Mouse (Mus musculus): ENCODE data around the gene Atp5s. TPM values are rescaled to one million over a fixed set of nuclear protein-coding genes. Genes with fewer than 3 reads are reported as not detected.
A peak's percentile ranks its signal among the peaks of the same experiment; 100 is the strongest.

Atp5s gene
- total RNA-seq, 2 experiments from 2014 or later = 7.3 to 10.5 TPM

DNA sequence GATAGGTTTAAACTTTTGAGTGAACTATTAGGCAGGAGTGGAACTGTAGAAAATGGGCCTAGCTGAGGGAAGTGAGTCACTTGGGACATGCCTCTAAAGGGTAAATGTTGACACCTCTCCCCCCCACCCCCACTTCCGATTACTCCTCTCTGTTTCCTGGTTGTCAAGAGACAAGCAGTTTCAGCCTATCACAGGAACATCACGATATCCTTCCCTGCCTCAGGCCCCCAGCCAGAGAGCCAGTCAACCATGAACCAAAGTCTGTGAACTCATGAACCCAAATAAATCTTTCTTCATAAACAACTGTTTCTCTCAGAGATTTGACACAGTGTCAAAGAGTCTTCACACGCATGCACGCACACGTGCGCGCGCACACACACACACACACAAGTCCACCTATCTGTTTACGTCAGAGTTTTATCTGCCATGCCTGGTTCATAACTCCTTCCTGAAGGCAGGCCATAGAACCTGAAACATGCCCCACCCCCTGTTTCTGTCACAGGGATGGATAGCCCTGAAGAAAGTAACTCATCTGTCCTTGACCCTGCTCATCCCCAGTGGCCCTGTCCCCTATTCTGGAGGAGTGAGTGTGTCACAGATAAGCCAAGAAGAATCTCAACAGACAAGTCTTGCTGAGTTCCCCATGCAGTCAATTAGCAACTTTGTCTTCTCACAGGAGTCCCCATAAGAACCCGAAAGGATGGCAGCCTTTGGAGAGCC lies 41.6 kb downstream of the Atp5s start:
- intact Hi-C loops (cut with DNase I; ENCODE audit: low total_unique reads) = no loop called here
- no peak for DNase-seq

DNA sequence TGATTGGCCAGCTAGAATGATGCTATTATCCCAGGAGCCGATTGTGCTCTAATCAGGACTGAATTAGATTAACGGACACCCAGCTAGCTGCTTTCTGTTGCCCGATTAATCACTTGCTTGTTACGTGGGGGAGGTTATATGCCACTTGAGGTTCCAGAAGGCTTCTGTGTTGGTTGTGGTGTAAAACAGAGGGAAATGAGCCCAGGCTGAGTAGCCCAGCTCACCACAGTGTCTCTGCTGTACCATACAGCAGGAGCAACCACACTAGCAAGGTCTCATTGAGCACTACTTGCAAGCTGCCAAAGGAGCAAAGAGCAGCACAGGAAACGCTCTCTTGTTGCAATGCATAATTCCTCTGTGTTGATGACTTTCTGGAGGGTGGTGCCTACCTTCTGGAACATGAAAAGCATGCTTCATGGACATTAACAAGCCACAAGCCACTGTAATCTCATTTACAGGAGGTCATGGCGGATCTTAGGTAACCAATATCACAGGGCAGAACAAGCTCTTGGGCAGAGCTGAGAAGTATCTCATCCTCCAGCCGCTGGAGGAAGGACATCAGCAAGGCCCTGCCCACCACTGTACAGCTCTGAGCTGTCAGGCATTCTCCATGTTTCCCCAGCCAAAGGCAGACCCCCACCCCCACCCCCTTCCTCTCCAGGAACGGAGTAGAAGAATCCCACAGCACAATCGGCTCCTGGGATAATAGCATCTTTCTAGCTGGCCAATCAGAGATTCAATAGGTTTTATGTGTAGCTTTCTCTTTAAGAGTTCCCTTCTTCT lies 42.9 kb downstream of the Atp5s start:
- intact Hi-C loops (cut with DNase I; ENCODE audit: low total_unique reads) = no loop called here
- DNase-seq = no peak

DNA sequence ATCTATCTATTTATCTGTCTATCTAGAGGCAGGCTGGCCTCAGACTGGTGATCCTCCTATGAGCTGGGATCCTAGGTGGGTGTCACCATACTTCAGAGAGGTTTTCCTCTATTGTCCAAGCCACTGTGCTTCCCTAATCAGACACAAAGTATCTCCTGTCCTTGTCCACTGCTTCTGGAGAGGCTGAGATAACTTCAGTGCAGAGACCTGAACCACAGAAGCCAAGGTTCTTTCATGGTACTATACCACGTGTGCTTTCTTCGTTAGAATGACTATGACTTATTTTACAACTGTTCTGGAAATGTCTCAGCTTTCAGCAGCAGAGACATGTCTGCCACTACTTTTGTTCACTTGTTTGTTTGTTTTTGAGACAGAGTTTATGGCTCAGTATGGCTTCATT lies 44.1 kb downstream of the Atp5s start:
- intact Hi-C loops (cut with DNase I; ENCODE audit: low total_unique reads) = no loop called here
- DNase-seq = no peak

DNA sequence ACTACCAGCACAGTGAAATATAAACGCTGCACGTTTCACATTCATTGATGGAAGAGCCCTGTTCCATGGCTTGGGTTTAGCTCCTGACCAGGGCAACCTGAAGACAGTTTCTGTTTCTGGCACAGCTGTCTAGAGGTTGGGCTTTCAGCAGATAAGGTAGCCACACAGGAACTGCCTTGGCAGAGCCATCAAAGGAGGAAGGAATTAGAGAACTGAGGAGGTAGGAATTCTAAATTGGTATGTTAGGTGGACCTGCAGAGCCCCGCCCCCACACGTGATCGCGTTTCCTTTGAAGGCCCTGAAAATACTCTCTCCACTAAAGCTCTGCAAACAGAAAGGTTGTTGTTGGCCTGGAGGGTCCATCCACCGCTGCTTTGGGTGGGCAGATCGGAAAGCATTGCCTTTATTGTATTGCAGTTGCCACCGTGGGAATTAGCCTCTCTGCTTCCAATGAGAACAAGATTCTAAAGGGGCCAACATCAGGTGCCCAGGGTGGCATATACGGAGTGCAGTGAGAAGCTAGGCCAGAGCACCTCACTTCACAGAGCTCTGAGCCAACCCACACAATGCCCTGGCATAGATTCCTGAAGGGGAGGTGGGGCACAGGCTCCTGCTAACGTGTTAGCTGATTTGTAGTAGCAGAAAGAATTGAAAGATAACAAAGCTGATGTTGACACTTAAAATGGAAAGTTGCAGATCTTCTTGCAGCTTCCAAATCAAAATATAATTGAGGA lies 52.0 kb downstream of the Atp5s start:
- intact Hi-C loops (cut with DNase I; ENCODE audit: low total_unique reads) = no loop called here
- no peak for DNase-seq

DNA sequence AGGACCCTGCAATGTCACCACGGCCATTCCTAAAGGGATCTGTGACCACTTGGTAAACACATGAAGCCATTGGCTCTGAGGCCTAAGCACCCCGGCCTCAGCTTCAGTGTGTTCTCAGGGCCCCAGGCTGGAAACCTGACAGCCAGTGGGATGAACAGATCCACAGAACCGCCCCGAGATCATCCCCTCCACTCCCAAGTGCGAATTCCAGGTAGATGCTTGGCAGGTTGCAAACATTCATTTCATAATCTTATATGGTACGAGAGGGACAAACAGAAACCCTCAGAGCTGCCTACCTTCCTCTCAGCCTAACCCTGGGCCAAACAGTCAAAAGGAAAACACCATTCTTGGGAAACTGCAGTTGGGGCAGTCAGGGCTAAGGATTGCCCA lies 52.6 kb downstream of the Atp5s start:
- intact Hi-C loops (cut with DNase I; ENCODE audit: low total_unique reads) = no loop called here
- DNase-seq = no peak

DNA sequence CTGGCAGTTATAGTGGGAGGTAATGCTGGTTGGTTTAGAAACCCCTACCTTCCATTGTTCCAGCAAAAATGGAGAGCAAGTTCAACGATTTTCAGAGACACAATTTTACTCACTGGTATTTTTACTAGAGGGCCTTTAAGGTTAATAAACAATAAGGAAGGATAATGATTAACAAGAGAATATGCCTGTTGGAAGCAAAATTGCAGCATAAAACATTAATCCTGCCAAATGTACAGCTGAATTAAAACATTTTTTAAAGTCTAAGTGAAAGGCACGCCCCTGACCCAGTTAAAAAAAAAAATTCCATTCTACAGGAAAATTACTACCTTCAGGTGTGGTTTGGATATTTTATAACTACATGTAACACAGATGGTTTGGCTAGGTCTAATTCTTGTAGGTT lies 53.2 kb downstream of the Atp5s start:
- DNase-seq = no peak
- intact Hi-C loops (cut with DNase I; ENCODE audit: low total_unique reads) = no loop called here

DNA sequence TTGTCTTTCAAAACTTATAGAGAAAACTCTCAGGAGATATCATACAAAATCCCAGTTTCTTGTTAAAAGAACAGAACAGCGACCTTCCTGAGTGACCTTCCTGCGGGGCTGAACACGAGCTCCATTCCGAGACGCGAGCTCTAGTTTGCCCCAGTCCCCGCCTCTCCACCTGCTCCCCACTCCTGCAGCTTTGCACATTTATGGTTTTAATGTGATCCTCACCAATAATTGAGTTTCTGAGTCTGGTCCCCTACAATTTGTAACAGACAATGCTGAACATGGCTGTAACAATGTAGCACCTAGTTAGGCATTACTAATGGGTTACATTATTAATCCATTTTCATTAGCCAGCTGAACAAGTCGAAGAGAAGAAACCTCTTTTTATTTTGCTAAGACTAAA lies 56.7 kb downstream of the Atp5s start:
- DNase-seq = no peak
- intact Hi-C loops (cut with DNase I; ENCODE audit: low total_unique reads) = no loop called here

DNA sequence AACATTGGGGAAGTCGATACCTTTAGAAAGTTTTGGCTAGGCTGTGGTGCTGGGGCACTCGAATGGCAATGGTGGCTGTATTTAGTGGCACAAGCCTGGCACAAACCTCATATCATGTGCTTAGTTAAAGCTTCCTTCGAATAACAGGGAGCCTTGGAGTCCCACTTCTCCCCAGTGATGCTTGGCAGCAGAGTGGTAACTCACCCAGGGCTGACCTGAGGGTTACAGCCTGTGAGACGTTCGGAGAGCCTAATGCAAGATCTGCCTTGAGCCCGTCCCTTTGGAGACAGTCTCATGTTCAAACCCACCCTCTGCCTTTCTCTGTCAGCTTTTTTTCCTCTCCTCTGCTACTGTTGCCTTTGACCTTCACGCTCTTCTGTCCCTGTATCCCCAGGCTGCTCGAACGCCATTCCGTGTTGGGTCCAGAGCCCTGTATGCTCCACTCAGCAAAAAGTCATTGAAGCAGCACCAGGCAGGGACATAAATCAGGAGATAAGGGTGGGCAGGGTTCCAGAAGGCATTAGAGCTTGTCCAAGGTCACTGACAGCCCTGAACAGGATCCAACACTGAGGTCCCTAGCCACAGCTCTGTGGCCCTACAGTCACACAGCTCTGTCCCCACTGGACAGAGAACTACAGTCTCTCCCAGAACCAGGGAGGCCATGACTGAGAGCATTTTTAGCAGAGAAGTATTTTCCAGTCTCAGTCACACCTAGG lies 57.3 kb downstream of the Atp5s start:
- no peak for DNase-seq
- intact Hi-C loops (cut with DNase I; ENCODE audit: low total_unique reads) = no loop called here

DNA sequence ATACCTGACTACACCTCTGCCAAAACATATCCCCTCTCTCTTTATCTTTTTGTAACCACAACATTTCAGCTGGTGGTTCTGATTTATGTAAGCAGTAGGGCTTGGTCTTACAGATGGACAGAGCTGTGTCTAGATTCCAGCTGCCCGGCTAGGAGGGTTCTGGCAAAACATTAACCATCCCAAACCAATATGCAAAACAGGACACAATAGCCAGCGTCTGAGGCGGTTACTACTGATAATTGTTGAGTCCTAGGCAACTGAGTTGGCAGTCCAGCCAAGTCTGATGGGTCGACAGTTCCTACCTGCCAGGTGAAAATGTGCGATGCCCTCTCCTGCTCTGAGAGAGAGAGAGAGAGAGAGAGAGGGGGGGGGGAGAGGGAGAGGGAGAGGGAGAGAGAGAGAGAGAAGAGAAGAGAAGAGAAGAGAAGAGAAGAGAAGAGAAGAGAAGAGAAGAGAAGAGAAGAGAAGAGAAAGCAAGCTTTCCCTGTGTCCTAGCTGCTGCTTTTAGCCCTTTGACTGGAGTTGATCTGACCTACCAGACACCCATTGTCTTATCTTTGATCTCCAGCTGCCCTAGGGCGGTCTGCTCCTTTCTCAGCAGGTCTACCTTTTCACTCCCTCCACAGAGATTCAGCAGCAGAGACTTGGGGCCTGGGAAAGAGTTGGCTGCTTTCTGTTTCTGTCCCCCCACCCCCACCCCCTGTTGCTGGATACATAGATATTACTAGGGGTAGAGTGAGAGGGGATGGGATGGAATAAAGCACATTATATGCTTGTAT lies 58.7 kb downstream of the Atp5s start:
- intact Hi-C loops (cut with DNase I; ENCODE audit: low total_unique reads) = no loop called here
- DNase-seq = no peak

DNA sequence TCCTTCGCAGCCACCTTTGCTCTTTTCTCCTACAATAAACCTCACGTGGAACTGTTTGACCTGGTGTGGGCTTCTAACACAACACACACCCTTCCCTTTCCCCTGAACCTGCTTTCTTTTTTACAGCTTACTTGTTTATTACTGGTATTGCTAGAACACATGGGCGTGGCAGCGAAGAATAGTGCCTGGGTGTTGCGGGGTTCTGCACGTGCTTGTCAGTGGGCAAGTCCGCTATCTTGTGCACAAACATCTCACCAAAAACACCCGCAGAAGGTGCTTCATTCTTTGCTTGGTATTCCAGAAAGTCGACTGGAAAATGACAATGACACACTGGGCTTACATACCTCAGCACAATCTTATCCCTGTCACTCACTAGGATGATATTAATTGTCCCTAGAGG lies 60.7 kb downstream of the Atp5s start:
- intact Hi-C loops (cut with DNase I; ENCODE audit: low total_unique reads) = no loop called here
- no peak for DNase-seq

DNA sequence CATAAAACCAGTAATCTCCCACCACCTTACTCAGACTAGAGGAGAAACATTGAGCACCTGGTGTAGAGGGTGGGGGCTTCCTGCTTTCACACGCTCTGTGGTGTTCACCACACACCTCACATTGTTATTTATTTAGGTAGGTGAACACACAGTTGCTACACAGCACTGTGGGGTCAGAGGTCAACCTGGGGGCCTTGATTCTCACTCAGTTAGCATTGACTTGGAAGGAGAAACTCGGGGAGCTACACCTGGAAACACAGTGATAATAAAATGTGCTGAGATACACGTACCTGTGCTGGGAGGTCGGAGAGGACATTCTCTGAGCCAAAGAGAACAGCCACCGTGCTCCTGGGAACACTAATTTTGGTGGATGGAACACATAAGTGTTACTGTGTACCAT lies 63.6 kb downstream of the Atp5s start:
- intact Hi-C loops (cut with DNase I; ENCODE audit: low total_unique reads) = no loop called here
- no peak for DNase-seq

DNA sequence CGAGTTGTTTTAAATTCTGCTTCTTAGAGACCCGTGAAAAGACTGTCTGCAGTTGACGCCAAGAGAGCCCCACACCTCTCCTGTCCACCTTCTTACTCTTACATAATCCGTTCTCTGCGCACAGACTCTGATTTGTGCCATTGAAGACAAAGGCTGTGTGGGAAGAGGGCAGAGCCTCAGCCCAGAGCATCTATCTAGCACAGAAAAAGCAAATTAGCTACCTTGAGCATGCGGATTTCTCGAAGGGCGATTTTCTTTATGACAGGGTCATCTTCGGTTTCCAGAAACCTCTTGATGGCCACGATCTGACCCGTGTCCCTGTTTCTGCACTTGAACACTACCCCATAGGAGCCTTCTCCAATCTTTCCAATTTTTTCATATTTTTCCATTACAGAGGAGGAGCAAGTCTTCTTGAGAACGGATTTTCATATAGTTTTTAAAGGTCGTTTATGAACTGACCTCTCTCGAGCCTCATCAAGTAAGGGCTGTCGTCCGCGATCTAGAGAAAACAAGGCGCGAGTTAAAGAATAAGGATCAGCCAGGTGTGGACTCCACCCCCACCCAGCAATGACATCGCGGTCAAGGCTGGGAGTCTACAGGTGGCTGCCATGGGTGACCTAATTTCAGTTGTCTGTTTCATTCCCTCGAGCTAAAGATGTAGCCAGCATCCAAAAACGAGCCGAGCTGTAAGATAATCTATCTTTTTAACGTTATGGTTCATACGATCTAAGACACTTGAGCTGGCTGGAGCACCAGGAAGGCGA lies 65.2 kb downstream of the Atp5s start:
- intact Hi-C loops (cut with DNase I; ENCODE audit: low total_unique reads) = no loop called here
- no peak for DNase-seq

DNA sequence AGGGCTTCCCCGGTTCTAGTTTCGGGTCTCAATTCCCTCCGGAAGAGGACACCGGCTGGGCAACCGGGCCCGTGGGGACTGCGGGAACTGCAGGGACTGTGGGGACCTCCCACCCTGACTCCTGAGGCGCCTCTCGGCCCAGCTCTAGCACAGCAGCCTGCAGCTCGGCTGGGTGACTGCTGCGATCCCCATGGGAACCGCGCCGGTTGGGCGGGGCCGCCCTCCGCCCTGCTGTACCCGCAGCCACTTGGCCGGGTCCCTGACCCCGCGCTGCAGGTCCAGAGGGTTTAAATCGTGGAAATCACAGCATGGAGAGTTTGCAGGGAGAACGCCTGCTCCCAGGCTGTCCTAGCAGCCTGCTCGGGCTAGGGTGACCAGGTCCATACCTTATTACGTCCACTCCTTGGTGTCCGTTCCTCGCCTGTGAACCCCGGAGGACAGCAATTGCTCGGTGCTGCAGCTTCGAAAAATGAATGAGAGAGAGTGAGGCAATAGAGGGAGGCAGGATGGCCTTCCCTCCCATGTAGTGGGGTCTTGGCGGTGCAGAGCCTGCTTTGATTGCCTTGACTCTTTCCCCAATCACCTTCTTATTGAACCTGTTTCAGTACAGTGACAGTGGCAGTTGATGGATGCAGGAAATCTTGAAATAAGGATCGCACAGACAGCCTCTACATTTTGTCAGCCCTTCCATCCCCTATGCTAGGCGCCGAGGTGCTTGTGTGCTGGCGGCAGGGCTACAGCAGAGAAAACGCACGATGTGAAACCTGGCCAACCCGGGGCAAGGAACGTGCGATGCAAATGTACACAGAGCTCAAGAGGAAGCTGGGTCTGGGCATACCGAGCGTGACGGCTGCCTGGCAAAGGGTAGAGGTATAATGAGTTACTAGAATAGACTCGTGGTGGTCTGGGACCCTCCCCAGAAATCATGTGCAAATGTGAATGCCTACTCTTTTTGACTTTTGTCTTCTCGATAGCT lies 66.1 kb downstream of the Atp5s start, which contains the start of gene Cdkl1:
Gene Cdkl1 (minus strand): TSS at position 738 of the 976 bp plus-strand sequence.
- peak; percentile 47 for DNase-seq
- intact Hi-C loops (cut with DNase I; ENCODE audit: low total_unique reads) = no loop called here

Data from gastrocnemius, postnatal 14 days (tissue).